Mouse (Mus musculus): ENCODE measurements around the gene Il1rapl1.

Gene Il1rapl1

DNA sequence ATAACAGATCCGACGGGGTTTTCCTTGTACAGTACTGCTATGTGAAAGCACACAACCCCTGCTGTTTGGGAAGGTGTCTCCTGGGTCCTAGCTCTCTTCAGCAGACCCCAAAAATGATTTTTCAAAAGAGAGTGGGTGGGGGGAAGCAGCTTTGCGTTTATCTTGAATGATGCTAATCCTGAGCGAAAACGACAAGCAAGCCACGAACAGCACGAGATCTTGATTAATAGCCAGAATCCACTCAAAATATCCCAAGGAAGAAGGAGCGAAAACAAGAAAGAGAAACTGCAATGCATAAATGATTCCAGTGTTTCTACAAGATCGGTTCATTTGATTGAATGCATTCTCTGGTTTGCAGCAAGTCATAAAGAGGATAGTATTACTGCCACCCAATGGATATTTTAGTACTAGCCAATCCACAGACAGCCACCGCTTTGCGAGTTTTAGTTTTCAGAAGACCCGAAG is at the start of gene Il1rapl1:
TSS of gene Il1rapl1 (minus strand) at position 37 of the 465 bp plus-strand sequence.
- DNase-seq (ENCODE audit: low spot score), result peak; percentile 32

DNA sequence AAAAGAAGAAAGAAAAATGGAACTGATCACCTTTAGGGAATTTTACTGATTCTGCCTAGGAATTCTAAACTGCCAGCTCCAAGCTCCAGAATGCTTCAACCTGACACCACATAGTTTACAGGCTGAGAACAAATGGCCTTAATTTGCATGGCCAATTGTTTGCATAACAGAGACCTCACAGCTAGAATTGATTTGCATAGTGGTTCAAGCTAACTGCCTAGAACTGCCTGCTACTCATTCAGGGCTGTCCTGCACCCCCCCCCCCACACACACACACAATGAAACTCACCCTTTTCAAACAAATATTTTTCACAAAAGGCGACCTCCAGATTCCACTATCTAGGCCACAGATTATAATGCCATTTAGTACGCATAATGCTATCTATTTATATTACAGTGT is 42.6 kb upstream of the Il1rapl1 start:
- no peak for DNase-seq (ENCODE audit: low spot score)

DNA sequence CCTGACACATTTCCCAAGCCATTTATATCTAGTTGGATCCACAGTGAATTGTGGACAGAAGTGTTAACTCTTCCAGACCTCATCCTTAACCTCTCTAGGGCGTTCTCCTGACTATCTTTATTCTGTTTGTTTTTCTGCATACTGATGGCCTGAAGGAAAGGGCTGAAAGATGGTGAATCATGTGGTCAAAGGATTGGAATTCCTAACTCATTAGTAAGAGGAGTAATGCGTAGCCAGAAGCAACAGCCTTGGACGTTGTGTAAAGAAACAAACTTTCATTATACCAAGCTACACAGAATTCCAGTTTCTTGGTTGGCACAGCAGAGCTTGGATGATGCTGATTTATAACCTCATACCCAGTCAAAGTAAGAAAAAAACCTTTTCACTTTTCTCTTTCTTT is 10.2 kb upstream of the Il1rapl1 start:
- no peak for DNase-seq (ENCODE audit: low spot score)

- no peak for DNase-seq (ENCODE audit: low spot score)
Measured at GRCm38 (mm10) chrX:88120070-88120469, 4.6 kb upstream of the Il1rapl1 start.

DNA sequence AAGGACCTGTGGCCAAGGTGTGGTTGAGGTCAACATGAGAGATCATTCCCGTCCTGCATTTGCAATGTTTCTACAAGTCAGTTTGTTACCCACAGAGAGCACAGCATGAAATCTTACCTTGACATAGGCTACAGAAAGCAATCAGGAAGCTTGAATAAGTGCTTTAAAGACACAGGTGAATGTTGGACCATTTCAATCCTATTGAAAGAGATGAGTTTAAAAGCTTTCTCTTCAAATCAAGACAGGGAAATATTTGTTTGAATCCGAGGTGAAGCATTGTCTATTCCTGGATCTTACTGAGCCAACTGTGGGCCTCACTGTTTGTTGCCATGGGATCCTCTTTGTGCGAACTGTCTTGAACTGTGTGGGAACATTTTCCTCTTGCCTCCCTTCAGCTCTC is 2.4 kb upstream of the Il1rapl1 start:
- no peak for DNase-seq (ENCODE audit: low spot score)

GRCm38 (mm10) chrX:88116326-88116725 is 881 bp upstream of the Il1rapl1 start:
- no peak for DNase-seq (ENCODE audit: low spot score)

DNA sequence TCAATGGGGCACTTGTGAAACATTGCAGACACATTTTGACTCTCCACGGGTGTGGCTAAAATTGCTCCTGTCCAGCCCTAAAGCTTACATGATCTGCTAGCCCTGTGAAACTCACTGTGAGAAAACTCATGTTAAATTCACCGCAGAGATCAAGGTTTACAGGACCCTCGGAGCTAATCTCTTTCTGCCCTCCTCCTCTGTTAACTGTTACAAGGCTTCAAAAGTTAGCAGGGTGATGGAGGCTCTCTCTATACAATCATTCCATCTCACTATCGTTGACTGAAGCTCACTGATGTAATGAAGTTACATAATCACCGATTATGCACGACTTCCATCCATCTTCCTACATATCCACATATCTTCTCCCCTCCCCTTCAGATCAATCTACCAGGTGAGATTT is 1.9 kb downstream of the Il1rapl1 start:
- no peak for DNase-seq (ENCODE audit: low spot score)

DNA sequence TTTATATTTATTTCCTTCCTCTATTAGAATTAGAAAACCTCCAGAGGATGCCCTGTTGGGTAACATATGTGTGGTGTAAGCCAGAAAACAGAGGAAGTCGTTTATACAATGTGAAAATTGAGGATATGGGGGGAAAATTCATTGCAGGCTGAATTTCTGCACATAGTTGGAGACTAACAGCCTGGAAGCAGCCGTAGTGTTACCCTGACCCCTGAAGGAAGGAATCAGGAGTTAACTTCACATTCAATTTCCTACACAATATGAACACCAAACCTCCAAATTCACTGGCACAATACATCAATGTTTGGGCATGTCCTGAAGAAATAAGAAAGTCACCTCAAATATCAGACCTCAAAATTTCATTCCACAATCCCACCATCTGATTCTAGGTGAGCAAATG is 3.2 kb downstream of the Il1rapl1 start:
- DNase-seq (ENCODE audit: low spot score), result no peak

DNA sequence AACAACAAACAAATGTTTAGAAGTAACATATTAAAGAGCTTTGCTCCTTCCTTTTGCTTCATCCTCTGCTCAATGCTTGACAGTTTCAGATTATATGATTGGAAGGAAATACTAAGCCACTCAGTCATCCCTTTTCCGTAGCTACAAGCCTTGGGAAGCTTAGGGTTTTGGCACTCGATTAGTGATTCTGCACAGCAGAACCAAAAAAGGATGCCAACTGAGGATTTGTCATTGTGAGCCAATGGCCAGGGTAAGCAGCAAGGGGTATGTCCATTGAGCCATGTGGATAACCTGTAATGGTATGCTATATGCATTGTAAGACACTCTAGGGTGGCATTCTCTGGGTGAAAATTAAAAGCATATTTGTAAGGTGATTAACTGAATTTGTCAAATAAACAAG is 5.7 kb downstream of the Il1rapl1 start:
- no peak for DNase-seq (ENCODE audit: low spot score)

- DNase-seq (ENCODE audit: low spot score), result no peak
Measured at GRCm38 (mm10) chrX:88093936-88094569, 21.4 kb downstream of the Il1rapl1 start.

DNA sequence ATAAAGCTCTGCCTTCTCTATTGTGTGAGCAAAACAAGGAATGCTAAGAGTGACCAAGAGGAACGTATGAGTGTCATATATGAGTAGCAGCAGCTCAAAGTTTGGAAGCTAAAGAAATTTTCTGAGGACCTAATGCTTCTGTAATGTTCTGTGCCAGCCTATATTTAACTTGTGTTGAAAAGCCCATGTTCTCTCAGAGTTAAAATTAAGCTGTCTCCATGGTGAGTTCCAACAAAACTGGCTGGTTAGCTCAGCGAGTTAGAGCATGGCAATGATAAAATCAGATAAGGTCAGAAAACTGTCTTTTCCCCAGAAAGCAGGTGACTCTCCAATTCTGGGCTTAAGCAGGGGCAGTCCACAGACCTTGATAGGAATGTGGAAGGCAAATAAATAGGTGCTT is 25.6 kb downstream of the Il1rapl1 start:
- DNase-seq (ENCODE audit: low spot score), result no peak

DNA sequence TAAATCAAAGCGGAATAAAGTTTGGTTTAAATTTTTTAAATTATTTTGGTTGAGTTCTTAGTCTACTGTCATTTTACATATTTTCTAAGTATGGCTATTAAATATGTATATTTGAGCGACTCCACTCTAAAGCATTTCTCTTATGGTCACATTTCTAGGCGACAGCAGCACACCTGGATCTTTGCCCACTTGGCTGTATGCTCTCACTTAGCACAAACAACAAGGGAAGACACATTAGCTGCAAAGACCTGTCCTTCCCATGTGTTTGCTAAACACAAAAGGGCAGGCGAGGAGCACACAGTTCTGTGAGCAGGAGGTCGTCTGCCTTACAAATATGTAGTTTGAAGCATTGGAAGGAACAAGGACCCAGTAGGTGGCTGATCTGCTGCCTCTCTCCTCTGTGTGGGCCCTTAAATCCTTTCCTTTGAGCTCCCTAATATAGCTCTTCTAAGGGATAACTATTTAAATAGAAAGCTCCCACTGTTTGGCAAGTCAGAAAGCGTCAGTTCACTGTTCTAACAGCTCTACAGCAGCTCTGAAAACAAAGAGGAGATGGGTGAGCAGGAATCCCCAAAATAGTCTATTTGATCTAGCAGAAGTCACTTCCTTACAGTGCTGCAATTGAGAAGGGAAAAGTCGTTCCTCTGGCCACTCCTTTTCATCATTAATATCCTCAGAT is 42.6 kb downstream of the Il1rapl1 start:
- no peak for DNase-seq (ENCODE audit: low spot score)

DNA sequence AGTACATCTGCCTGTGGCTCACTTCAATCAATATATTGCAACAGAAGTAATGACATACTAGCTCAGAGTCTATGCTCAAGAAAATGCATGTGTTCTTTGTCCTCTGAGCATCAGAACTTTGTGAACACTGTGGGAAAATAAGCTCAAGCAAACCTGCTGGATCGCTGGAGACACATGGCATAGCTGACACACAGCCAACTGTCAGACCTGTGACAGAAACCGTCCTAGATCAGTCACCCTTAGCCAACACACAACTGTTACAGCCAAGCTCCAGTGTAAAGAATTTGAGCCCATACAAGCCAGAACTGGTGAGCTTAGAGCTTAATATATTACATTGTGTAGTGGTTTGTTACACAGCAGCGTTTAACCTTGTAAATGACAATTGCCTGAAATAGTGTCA is 45.1 kb downstream of the Il1rapl1 start:
- DNase-seq (ENCODE audit: low spot score), result no peak

DNA sequence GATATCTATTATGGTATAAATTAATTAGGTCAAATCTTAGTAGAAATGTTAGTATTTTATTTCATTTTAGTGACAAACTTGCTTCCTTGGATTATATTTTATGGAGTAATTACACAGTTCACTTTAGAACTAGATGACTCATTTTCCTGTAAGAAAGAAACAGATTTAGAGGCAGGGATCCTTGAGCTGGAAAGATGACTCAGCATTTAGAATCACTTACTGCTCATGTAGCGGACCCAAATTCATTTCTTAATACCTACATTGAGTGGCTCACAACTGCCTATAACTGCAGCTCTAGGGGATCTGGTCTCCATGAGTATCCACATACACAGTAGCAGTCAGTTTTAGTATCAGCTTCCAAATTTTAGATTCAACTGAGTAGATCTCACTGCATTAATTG is 71.9 kb downstream of the Il1rapl1 start:
- no peak for DNase-seq (ENCODE audit: low spot score)

DNA sequence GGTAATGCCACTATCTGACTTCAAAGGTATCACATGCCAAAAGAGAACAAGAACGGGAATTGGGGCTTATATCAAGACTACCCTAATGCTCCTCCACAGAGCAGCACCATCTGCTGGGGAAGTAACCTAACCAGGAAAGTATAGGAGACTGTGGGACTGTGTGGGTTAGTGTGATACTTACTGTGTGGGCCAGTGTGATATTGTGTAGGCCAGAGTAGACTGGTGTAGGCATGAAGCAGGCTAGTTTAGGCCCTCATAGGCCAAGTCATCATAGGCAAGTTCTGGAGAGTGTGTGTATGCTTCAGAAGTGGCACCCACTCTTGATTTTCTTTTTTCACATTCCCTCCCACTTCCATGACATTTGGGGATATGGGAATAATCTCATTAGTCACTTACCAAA is 76.5 kb downstream of the Il1rapl1 start:
- DNase-seq (ENCODE audit: low spot score), result no peak

- DNase-seq (ENCODE audit: low spot score), result no peak
Measured at GRCm38 (mm10) chrX:87897172-87897571, 218.3 kb downstream of the Il1rapl1 start.

GRCm38 (mm10) chrX:87891916-87892315 is 223.5 kb downstream of the Il1rapl1 start:
- DNase-seq (ENCODE audit: low spot score), result no peak

GRCm38 (mm10) chrX:87854107-87854506 is 261.3 kb downstream of the Il1rapl1 start:
- no peak for DNase-seq (ENCODE audit: low spot score)

GRCm38 (mm10) chrX:87813884-87814283 is 301.6 kb downstream of the Il1rapl1 start:
- DNase-seq (ENCODE audit: low spot score), result no peak

- DNase-seq (ENCODE audit: low spot score), result no peak
Measured at GRCm38 (mm10) chrX:87807717-87808116, 307.7 kb downstream of the Il1rapl1 start.

DNA sequence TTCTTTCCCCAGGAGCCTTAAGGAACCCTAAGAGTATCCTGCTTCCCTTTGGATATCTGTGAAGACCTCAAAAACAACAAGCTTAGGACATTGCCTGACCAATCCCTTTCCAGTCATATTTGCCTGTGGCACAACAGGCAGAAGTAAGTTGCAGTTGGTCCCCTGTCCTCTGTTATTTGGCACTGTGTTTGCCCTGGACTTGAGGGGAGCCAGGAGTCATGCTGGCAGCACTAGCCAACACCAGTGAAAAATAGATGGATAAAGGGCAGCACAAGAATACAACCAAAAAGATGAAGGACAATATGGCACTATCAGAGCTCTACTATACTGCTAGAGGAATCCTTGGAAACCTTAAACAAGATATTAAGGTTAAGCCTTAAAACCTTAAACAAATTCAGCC is 322.4 kb downstream of the Il1rapl1 start:
- DNase-seq (ENCODE audit: low spot score), result no peak

- DNase-seq (ENCODE audit: low spot score), result peak; percentile 53
Measured at GRCm38 (mm10) chrX:87710589-87710988, 404.9 kb downstream of the Il1rapl1 start.

- no peak for DNase-seq (ENCODE audit: low spot score)
Measured at GRCm38 (mm10) chrX:87663856-87664255, 451.6 kb downstream of the Il1rapl1 start.

- peak; percentile 2 for DNase-seq (ENCODE audit: low spot score)
Measured at GRCm38 (mm10) chrX:87655644-87656043, 459.8 kb downstream of the Il1rapl1 start.

Measured in left cerebral cortex, adult 11 months (tissue).